Mouse (Mus musculus): ENCODE results near the gene Fgfr2.

Gene Fgfr2

GRCm38 (mm10) chr7:131881876-131882615, 1241.1 kb downstream of the Fgfr2 start:
- peak; percentile 59 for DNase-seq

GRCm38 (mm10) chr7:131880150-131880549, 1243.0 kb downstream of the Fgfr2 start:
- no peak for DNase-seq

- no peak for DNase-seq
These were observed 1244.3 kb downstream of the Fgfr2 start for GRCm38 (mm10) chr7:131878846-131879245.

- DNase-seq: no peak
These were observed 1262.0 kb downstream of the Fgfr2 start for GRCm38 (mm10) chr7:131861157-131861556.

GRCm38 (mm10) chr7:131855641-131856040, 1267.5 kb downstream of the Fgfr2 start:
- DNase-seq: peak; percentile 52

GRCm38 (mm10) chr7:131850579-131850978, 1272.6 kb downstream of the Fgfr2 start:
- no peak for DNase-seq

GRCm38 (mm10) chr7:131846066-131846905, 1276.9 kb downstream of the Fgfr2 start:
- no peak for DNase-seq

- no peak for DNase-seq
These were observed 1292.9 kb downstream of the Fgfr2 start for GRCm38 (mm10) chr7:131830261-131830660.

- DNase-seq: no peak
These were observed 1296.3 kb downstream of the Fgfr2 start for GRCm38 (mm10) chr7:131826811-131827210.

GRCm38 (mm10) chr7:131817976-131818375, 1305.2 kb downstream of the Fgfr2 start:
- peak; percentile 41 for DNase-seq

- DNase-seq: no peak
These were observed 1306.5 kb downstream of the Fgfr2 start for GRCm38 (mm10) chr7:131816641-131817040.

GRCm38 (mm10) chr7:131812116-131812515, 1311.0 kb downstream of the Fgfr2 start:
- no peak for DNase-seq

GRCm38 (mm10) chr7:131810916-131811315, 1312.2 kb downstream of the Fgfr2 start:
- no peak for DNase-seq

- no peak for DNase-seq
These were observed 1313.5 kb downstream of the Fgfr2 start for GRCm38 (mm10) chr7:131809584-131810181.

GRCm38 (mm10) chr7:131807257-131807656, 1315.9 kb downstream of the Fgfr2 start:
- DNase-seq: no peak

GRCm38 (mm10) chr7:131805525-131806202, 1317.5 kb downstream of the Fgfr2 start:
- DNase-seq: no peak

GRCm38 (mm10) chr7:131800416-131801045, 1322.6 kb downstream of the Fgfr2 start:
- no peak for DNase-seq

- no peak for DNase-seq
These were observed 1326.0 kb downstream of the Fgfr2 start for GRCm38 (mm10) chr7:131797161-131797560.

- DNase-seq: no peak
These were observed 1334.4 kb downstream of the Fgfr2 start for GRCm38 (mm10) chr7:131788595-131789206.

GRCm38 (mm10) chr7:131785721-131786120, 1337.4 kb downstream of the Fgfr2 start:
- no peak for DNase-seq

- no peak for DNase-seq
These were observed 1344.7 kb downstream of the Fgfr2 start for GRCm38 (mm10) chr7:131778271-131778985.

All from right cerebral cortex, adult 18-20 months (tissue).